Mouse (Mus musculus): ENCODE measurements at regions not wholly inside any gene's neighbourhood (a gene's known extent, or its start where the extent isn't known, plus 50 kb on each side); places are given as distances from the start of the nearest gene placed in this dataset.

GRCm38 (mm10) chr8:79452101-79452500 is 52.8 kb upstream of the Smad1 start:
- Histone ChIP-seq H3K4me2 (no peak overlapping the region), H3K4me3 (replicated peaks) (no peak overlapping the region), H3K27me3 (no peaks in the 10 kb centered on the region), H3K4me1 (no peaks in the 10 kb centered on the region), H3K27ac (no peak overlapping the region), H3K36me3 (replicated peaks) (no peaks in the 10 kb centered on the region), H3K9me3 (no peaks in the 10 kb centered on the region), H3K9ac (no peak overlapping the region)
- ATAC-seq (ENCODE audit: low FRiP score), result no peak

DNA sequence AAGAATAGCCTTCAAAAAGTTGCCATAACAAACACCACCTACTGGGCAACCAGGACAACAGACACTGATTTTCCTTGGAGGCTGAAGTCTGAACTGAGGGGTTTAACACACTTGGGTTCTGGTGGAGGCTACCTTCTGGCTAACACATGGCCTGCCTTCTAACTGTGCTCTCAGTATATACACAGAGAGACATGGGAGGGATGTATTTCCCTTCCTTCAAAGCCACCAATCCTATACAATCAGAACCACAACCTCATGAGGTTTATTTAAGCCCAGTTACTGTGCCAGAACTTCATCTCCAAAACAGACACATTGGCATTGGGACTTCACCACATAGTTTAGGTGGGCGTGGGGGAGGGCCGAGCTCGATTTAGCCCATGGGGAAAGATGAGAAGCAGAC is 50.1 kb upstream of the Smad1 start:
- 87% methylated on average over 3 of the region's 3 CpGs for WGBS
- Histone ChIP-seq H3K4me3 (replicated peaks) (no peak overlapping the region), H3K27ac (no peak overlapping the region), H3K9me3 (no peaks in the 10 kb centered on the region), H3K4me1 (no peaks in the 10 kb centered on the region), H3K27me3 (no peaks in the 10 kb centered on the region), H3K4me2 (no peak overlapping the region), H3K9ac (no peak overlapping the region), H3K36me3 (replicated peaks) (no peaks in the 10 kb centered on the region)
- ATAC-seq (ENCODE audit: low FRiP score), result no peak

All from forebrain, embryonic 12.5 days (tissue).